Mouse (Mus musculus): ENCODE data around the gene Gas2. TPM values are rescaled to one million over a fixed set of nuclear protein-coding genes. Genes with fewer than 3 reads are reported as not detected.
A peak's percentile ranks its signal among the peaks of the same experiment; 100 is the strongest.

Gene Gas2
- 1 to 10 TPM; 3.0 to 5.3 (median 3.2) TPM for total RNA-seq (2022)

- peak; percentile 83 to 87 for DNase-seq (ENCODE audit: low spot score in 2 of 2)
Observed at GRCm38 (mm10) chr7:51861250-51862096, at the start of gene Gas2. Gene Gas2 (plus strand): TSS chr7:51862015.

GRCm38 (mm10) chr7:51815473-51816282, 46.1 kb upstream of the Gas2 start:
- DNase-seq (ENCODE audit: low spot score in 2 of 2): no peak

GRCm38 (mm10) chr7:51816283-51816839, 45.5 kb upstream of the Gas2 start:
- DNase-seq (ENCODE audit: low spot score in 2 of 2): no peak

- DNase-seq (ENCODE audit: low spot score in 2 of 2): no peak
Observed at GRCm38 (mm10) chr7:51818251-51818974, 43.4 kb upstream of the Gas2 start.

GRCm38 (mm10) chr7:51819891-51820290, 41.9 kb upstream of the Gas2 start:
- no peak for DNase-seq (ENCODE audit: low spot score in 2 of 2)

- no peak for DNase-seq (ENCODE audit: low spot score in 2 of 2)
Observed at GRCm38 (mm10) chr7:51821467-51821866, 40.3 kb upstream of the Gas2 start.

GRCm38 (mm10) chr7:51823562-51824338, 38.1 kb upstream of the Gas2 start:
- DNase-seq (ENCODE audit: low spot score in 2 of 2): no peak

- no peak for DNase-seq (ENCODE audit: low spot score in 2 of 2)
Observed at GRCm38 (mm10) chr7:51831917-51832316, 29.9 kb upstream of the Gas2 start.

- DNase-seq (ENCODE audit: low spot score in 2 of 2): no peak
Observed at GRCm38 (mm10) chr7:51840515-51840914, 21.3 kb upstream of the Gas2 start.

- no peak for DNase-seq (ENCODE audit: low spot score in 2 of 2)
Observed at GRCm38 (mm10) chr7:51850877-51851276, 10.9 kb upstream of the Gas2 start.

GRCm38 (mm10) chr7:51851890-51852507, 9.8 kb upstream of the Gas2 start:
- no peak for DNase-seq (ENCODE audit: low spot score in 2 of 2)

GRCm38 (mm10) chr7:51862097-51862492, 280 bp downstream of the Gas2 start, which contains the start of gene Fancf:
Gene Fancf (minus strand): TSS chr7:51862267.
- peak; percentile 95 to 96 for DNase-seq (ENCODE audit: low spot score in 2 of 2)

GRCm38 (mm10) chr7:51862842-51863241, 1.0 kb downstream of the Gas2 start:
- DNase-seq (ENCODE audit: low spot score in 2 of 2): no peak

- DNase-seq (ENCODE audit: low spot score in 2 of 2): no peak
Observed at GRCm38 (mm10) chr7:51865336-51865735, 3.5 kb downstream of the Gas2 start.

GRCm38 (mm10) chr7:51867983-51868382, 6.2 kb downstream of the Gas2 start:
- DNase-seq (ENCODE audit: low spot score in 2 of 2): no peak

GRCm38 (mm10) chr7:51872041-51872440, 10.2 kb downstream of the Gas2 start:
- DNase-seq (ENCODE audit: low spot score in 2 of 2): no peak

GRCm38 (mm10) chr7:51872597-51872996, 10.8 kb downstream of the Gas2 start:
- no peak for DNase-seq (ENCODE audit: low spot score in 2 of 2)

- DNase-seq (ENCODE audit: low spot score in 2 of 2): no peak
Observed at GRCm38 (mm10) chr7:51876316-51876715, 14.5 kb downstream of the Gas2 start.

- DNase-seq (ENCODE audit: low spot score in 2 of 2): no peak
Observed at GRCm38 (mm10) chr7:51878730-51879129, 16.9 kb downstream of the Gas2 start.

GRCm38 (mm10) chr7:51879136-51879723, 17.4 kb downstream of the Gas2 start:
- peak in 1 of 2 experiments; percentile 8 for DNase-seq (ENCODE audit: low spot score in 2 of 2)
